10 mouse cellular contexts compared by ENCODE assay signal in the genomic region with DNA sequence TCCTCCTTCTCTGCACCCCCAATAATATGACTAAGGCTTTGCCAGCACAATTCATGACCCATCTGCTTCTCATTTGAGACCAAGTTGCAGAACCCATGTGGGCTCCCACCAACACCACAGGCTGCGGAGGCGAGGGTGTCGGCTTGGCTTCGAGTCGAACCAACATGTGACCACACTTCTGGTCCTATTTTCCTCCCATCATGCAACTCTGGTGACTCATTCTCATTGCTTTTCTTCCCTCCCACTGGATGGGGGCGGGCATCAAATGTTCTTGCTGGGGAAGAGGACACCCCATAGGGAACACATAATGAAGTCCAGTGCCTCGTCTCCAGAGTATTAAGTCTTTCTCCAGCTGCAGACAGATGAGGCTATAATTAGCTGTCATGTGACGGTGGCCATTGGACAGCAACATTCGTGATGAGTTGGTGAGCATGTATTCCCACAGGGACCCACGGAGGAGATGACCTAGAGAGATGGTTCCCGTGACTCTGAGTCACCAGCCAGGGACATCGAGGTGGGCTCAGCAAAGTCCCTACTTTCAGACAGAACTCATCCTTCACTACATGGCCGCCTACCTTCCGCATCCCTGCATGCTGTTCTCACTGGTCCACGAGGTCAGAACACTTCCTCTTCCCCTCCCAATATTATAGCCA. TPM values are rescaled to one million over a fixed set of nuclear protein-coding genes. Genes with fewer than 3 reads are reported as not detected.
DNase-seq lines count a peak whose midpoint lies in the region; ATAC-seq lines count a peak whose summit lies in the region.
"Had no signal": no experiment of that assay in that cellular context is flagged by ENCODE, and none has a peak within 500 bp of the region (broad histone marks: within the 10 kb centered on the region; RNA-seq: fewer than 3 reads in every experiment).

No protein-coding gene starts in this region.

- H3K4me2 ChIP-seq in embryonic facial prominence, embryonic 15.5 days (replicated peaks): no peak overlapping the region
- H3K4me2 ChIP-seq in hindbrain, embryonic 14.5 days (replicated peaks): no peak overlapping the region
- H3K4me2 ChIP-seq in forebrain, embryonic 16.5 days (ENCODE audit: low read length): no peak overlapping the region
- H3K4me2 ChIP-seq: liver, embryonic 15.5 days had no signal

- H3K27ac ChIP-seq in embryonic facial prominence, embryonic 15.5 days (replicated peaks): no peak overlapping the region
- no peak overlapping the region for H3K27ac ChIP-seq in hindbrain, embryonic 14.5 days
- no peak overlapping the region for H3K27ac ChIP-seq in forebrain, embryonic 16.5 days (ENCODE audit: low read length)
- H3K27ac ChIP-seq in forebrain, embryonic 10.5 days: no peak overlapping the region
- H3K27ac ChIP-seq: liver, embryonic 15.5 days had no signal

- no peak overlapping the region for H3K9ac ChIP-seq in embryonic facial prominence, embryonic 15.5 days
- no peak overlapping the region for H3K9ac ChIP-seq in hindbrain, embryonic 14.5 days
- H3K9ac ChIP-seq in forebrain, embryonic 16.5 days (replicated peaks; ENCODE audit: low read depth, low read length): no peak overlapping the region
- H3K9ac ChIP-seq: liver, embryonic 15.5 days had no signal

- DNase-seq in gastrocnemius, postnatal 36 days: peak; percentile 58 to 71
- DNase-seq in layer of hippocampus, adult 18-20 months (ENCODE audit: low spot score in 2 of 2): peak; percentile 90 to 96
- peak; percentile 65 for DNase-seq in lung, postnatal 14 days
- no peak for DNase-seq in hindbrain, embryonic 14.5 days (ENCODE audit: low spot score)
- no peak for DNase-seq in spleen, postnatal 14 days (ENCODE audit: low spot score in 2 of 2)
- no peak for DNase-seq in forebrain, embryonic 10.5 days (ENCODE audit: extremely low spot score, low spot score)
- DNase-seq: cerebellum, adult 2 months had no signal

- intact Hi-C loops in gastrocnemius, postnatal 36 days (cut with DNase I): no loop called here

- no peak overlapping the region for H3K4me3 ChIP-seq in embryonic facial prominence, embryonic 15.5 days (replicated peaks)
- H3K4me3 ChIP-seq in hindbrain, embryonic 14.5 days (replicated peaks; ENCODE audit: low read length): no peak overlapping the region
- no peak overlapping the region for H3K4me3 ChIP-seq in forebrain, embryonic 16.5 days (replicated peaks; ENCODE audit: low read length)
- H3K4me3 ChIP-seq in forebrain, embryonic 10.5 days: no peak overlapping the region
- H3K4me3 ChIP-seq: liver, embryonic 15.5 days had no signal

- WGBS in embryonic facial prominence, embryonic 15.5 days: 64% methylated on average over 15 of the region's 15 CpGs
- 88% methylated on average over 15 of the region's 15 CpGs for WGBS in hindbrain, embryonic 14.5 days
- WGBS in forebrain, embryonic 16.5 days: 86% methylated on average over 15 of the region's 15 CpGs
- WGBS in forebrain, embryonic 10.5 days: 92% methylated on average over 15 of the region's 15 CpGs

- H3K4me1 ChIP-seq in embryonic facial prominence, embryonic 15.5 days: peaks cover 49% of the 10 kb centered on the region
- H3K4me1 ChIP-seq in hindbrain, embryonic 14.5 days (replicated peaks; ENCODE audit: control insufficient read depth, insufficient read depth, low read length): peaks cover 5% of the 10 kb centered on the region; the same call in 1 of the 2 replicates
- peaks cover 9% of the 10 kb centered on the region; the same call in 1 of the 2 replicates for H3K4me1 ChIP-seq in forebrain, embryonic 16.5 days (replicated peaks; ENCODE audit: control insufficient read depth, insufficient read depth, low read length)
- H3K4me1 ChIP-seq in forebrain, embryonic 10.5 days: peaks cover 25% of the 10 kb centered on the region

- no peaks in the 10 kb centered on the region for H3K27me3 ChIP-seq in embryonic facial prominence, embryonic 15.5 days
- H3K27me3 ChIP-seq in hindbrain, embryonic 14.5 days (ENCODE audit: control insufficient read depth, insufficient read depth, low read length): no peaks in the 10 kb centered on the region
- no peaks in the 10 kb centered on the region for H3K27me3 ChIP-seq in forebrain, embryonic 16.5 days (replicated peaks; ENCODE audit: control insufficient read depth, insufficient read depth, low read length)
- H3K27me3 ChIP-seq in forebrain, embryonic 10.5 days (ENCODE audit: poor library complexity, severe bottlenecking): no peaks in the 10 kb centered on the region

- ATAC-seq in embryonic facial prominence, embryonic 15.5 days (ENCODE audit: insufficient number of reproducible peaks, low FRiP score, low TSS enrichment, low read depth): peak; percentile 61
- ATAC-seq in hindbrain, embryonic 14.5 days (ENCODE audit: low FRiP score): no peak
- ATAC-seq in forebrain, embryonic 16.5 days: no peak

- H3K9me3 ChIP-seq in embryonic facial prominence, embryonic 15.5 days (replicated peaks): no peaks in the 10 kb centered on the region
- no peaks in the 10 kb centered on the region for H3K9me3 ChIP-seq in hindbrain, embryonic 14.5 days (ENCODE audit: control insufficient read depth, low read length)
- H3K9me3 ChIP-seq in forebrain, embryonic 16.5 days (ENCODE audit: control insufficient read depth, low read length): no peaks in the 10 kb centered on the region
- H3K9me3 ChIP-seq in forebrain, embryonic 10.5 days: no peaks in the 10 kb centered on the region
- H3K9me3 ChIP-seq: liver, embryonic 15.5 days had no signal

- no peaks in the 10 kb centered on the region for H3K36me3 ChIP-seq in embryonic facial prominence, embryonic 15.5 days
- H3K36me3 ChIP-seq in hindbrain, embryonic 14.5 days (replicated peaks; ENCODE audit: control insufficient read depth, insufficient read depth): no peaks in the 10 kb centered on the region
- no peaks in the 10 kb centered on the region for H3K36me3 ChIP-seq in forebrain, embryonic 16.5 days (ENCODE audit: control insufficient read depth, insufficient read depth)
- H3K36me3 ChIP-seq in forebrain, embryonic 10.5 days (replicated peaks): 0 out of 2 replicates have a peak, but pooled peaks cover 4% of the 10 kb centered on the region
- H3K36me3 ChIP-seq: liver, embryonic 15.5 days had no signal

RNA-seq across cellular contexts. Expression of a gene that starts 39.0 kb away (rescaled TPM):
- 86.9 and 93.4 TPM in 2 replicates for polyA plus RNA-seq in embryonic facial prominence, embryonic 15.5 days (2015; fragmentation: Nextera tagmentation; extraction: Ambion mirVana)
- total RNA-seq in gastrocnemius, postnatal 36 days (2021): 100 to 1,000 TPM in 1 of 2 experiments, 10 to 100 TPM in 1; 77.5 to 105 TPM
- total RNA-seq in layer of hippocampus, adult 18-20 months (2021): 10 to 100 TPM; 39.6 to 42.9 TPM
- 41.6 and 46.4 TPM in 2 replicates for polyA plus RNA-seq in hindbrain, embryonic 14.5 days (2014; fragmentation: Nextera tagmentation; extraction: Ambion mirVana)
- 29.1 and 35.3 TPM in 2 replicates for polyA plus RNA-seq in forebrain, embryonic 16.5 days (2015; fragmentation: Nextera tagmentation; extraction: Ambion mirVana)
- 47.1 and 49.4 TPM in 2 replicates for polyA plus RNA-seq in forebrain, embryonic 10.5 days (2016; fragmentation: Nextera tagmentation; extraction: Ambion mirVana)

RNA-seq across cellular contexts. Expression of a gene that starts 39.0 kb away (rescaled TPM):
- 200 and 216 TPM in 2 replicates for polyA plus RNA-seq in embryonic facial prominence, embryonic 15.5 days (2015; fragmentation: Nextera tagmentation; extraction: Ambion mirVana)
- 100 to 1,000 TPM; 146 to 216 TPM for total RNA-seq in gastrocnemius, postnatal 36 days (2021)
- total RNA-seq in layer of hippocampus, adult 18-20 months (2021): 10 to 100 TPM; 33.4 to 43.0 TPM
- 121 and 135 TPM in 2 replicates for polyA plus RNA-seq in hindbrain, embryonic 14.5 days (2014; fragmentation: Nextera tagmentation; extraction: Ambion mirVana)
- polyA plus RNA-seq in forebrain, embryonic 16.5 days (2015; fragmentation: Nextera tagmentation; extraction: Ambion mirVana): 69.0 and 90.6 TPM in 2 replicates
- 123 and 129 TPM in 2 replicates for polyA plus RNA-seq in forebrain, embryonic 10.5 days (2016; fragmentation: Nextera tagmentation; extraction: Ambion mirVana)

Comparison
In these comparisons a context has a peak if more than half of its experiments do, and no peak if none do; other contexts are left out.
1. DNase-seq: peak in gastrocnemius, postnatal 36 days (2 of 2), layer of hippocampus, adult 18-20 months (2 of 2) and lung, postnatal 14 days (single experiment); none in hindbrain, embryonic 14.5 days (single experiment), spleen, postnatal 14 days (0 of 2) and forebrain, embryonic 10.5 days (single experiment).